Mouse (Mus musculus): ENCODE results near the gene Lonp2. TPM values are rescaled to one million over a fixed set of nuclear protein-coding genes. Genes with fewer than 3 reads are reported as not detected.

Lonp2 gene
- polyA plus RNA-seq, 1 experiment from 2014 or later: 53.0 TPM

DNA sequence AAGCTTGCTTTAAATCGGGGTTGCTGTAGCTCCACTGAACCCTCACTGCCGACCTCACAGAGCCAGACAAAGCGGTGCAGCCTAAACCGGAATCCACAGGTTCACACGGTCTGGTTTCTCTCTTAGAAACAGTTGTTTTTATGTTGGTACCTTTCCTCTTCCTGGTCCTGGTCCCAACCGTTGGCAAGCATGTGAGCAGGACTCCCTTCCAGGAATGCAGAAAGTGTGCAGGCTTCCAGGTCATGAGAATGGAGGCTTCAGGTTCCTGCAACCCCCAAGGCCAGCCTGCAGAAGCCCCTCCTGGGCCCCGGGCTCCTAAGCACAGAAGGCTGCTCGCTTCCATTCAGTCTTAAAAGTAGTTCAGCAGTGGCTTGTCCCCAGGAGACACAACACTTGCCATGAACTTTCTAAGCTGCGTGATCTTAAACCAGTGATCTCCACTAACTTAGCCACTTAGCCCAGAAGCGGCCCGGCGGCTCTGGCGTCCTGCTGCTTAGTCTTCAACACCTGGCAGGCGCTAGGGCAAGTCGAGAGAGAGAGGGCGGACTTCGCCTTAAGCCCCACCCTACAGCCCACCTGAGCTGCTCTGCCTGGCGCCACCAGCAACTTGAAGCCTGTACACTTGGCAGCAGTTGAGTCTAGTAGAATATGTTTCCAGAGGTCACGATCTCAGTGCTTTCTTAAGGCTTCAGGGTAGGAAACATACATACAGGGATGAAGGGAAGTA, 104.5 kb downstream of the Lonp2 start:
- no peaks in the 10 kb centered on the region for H3K9me3 ChIP-seq (replicated peaks)
- no peak for DNase-seq (ENCODE audit: low spot score)
- H3K36me3 ChIP-seq: peaks cover 26% of the 10 kb centered on the region
- H3K4me1 ChIP-seq: 0 out of 2 replicates have a peak, but pooled peaks cover 4% of the 10 kb centered on the region
- 58% methylated on average over 19 of the region's 19 CpGs for WGBS
- H3K27me3 ChIP-seq (ENCODE audit: low read depth, poor library complexity, severe bottlenecking): no peaks in the 10 kb centered on the region
- no peak overlapping the region for H3K4me3 ChIP-seq
- H3K27ac ChIP-seq: no peak overlapping the region

DNA sequence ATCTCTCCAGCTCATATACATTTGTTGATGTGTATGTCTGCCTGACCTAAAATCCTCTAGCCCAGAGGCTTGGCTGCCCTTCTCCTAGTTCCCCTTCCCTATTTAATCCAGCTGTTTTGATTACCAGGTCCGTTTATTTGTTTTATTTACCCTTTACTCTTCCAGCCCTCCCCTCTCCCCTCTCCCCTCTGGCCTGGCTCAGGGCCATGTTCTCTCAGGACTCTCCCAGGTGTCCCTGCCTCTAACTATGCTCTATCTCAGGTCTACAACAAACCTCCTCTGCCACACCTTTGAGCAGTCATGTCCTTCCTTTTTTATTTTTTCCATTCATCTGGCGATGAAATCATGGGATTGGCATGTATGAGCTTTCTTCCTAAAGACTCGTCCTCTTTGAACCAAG, 106.5 kb downstream of the Lonp2 start:
- Histone ChIP-seq H3K27ac (no peak overlapping the region), H3K27me3 (ENCODE audit: low read depth, poor library complexity, severe bottlenecking) (no peaks in the 10 kb centered on the region), H3K4me3 (no peak overlapping the region), H3K36me3 (peaks cover 16% of the 10 kb centered on the region), H3K4me1 (0 out of 2 replicates have a peak, but pooled peaks cover 4% of the 10 kb centered on the region), H3K9me3 (replicated peaks) (no peaks in the 10 kb centered on the region)
- no peak for DNase-seq (ENCODE audit: low spot score)
- WGBS: 56% methylated on average over 3 of the region's 3 CpGs

- H3K9me3 ChIP-seq (replicated peaks): no peaks in the 10 kb centered on the region
- H3K4me1 ChIP-seq: 0 out of 2 replicates have a peak, but pooled peaks cover 4% of the 10 kb centered on the region
- H3K27ac ChIP-seq: no peak overlapping the region
- H3K27me3 ChIP-seq (ENCODE audit: low read depth, poor library complexity, severe bottlenecking): no peaks in the 10 kb centered on the region
- 88% methylated on average over 1 of the region's 1 CpGs for WGBS
- peaks cover 12% of the 10 kb centered on the region for H3K36me3 ChIP-seq
- DNase-seq (ENCODE audit: low spot score): no peak
- no peak overlapping the region for H3K4me3 ChIP-seq
Measured at GRCm38 (mm10) chr8:86730860-86731259, 107.0 kb downstream of the Lonp2 start.

- Histone ChIP-seq H3K27ac (no peak overlapping the region), H3K9me3 (replicated peaks) (no peaks in the 10 kb centered on the region), H3K36me3 (no peaks in the 10 kb centered on the region), H3K4me1 (no peaks in the 10 kb centered on the region), H3K4me3 (no peak overlapping the region), H3K27me3 (ENCODE audit: low read depth, poor library complexity, severe bottlenecking) (no peaks in the 10 kb centered on the region)
- 86% methylated on average over 4 of the region's 4 CpGs for WGBS
- DNase-seq (ENCODE audit: low spot score): no peak
Measured at GRCm38 (mm10) chr8:86734171-86734570, 110.3 kb downstream of the Lonp2 start.

DNA sequence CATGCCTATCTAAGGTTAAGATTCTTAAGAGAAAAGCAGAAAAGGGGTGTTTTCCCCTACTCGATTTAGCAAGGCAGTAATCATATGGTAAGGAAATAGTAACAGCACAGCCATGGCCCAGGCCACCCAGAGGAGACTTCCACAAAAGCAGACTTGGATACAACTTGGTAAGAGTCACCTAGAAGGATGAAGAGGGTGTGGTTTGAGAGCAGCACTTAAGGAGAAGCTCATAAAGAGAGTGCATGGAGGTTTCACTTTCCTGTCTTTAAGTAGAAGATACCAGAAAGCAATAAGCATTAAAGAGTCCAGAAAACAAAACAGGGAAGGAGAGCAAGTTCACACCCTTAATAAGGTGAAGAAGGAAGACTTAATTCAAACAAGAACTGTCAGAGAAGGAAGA, 111.1 kb downstream of the Lonp2 start:
- no peaks in the 10 kb centered on the region for H3K9me3 ChIP-seq (replicated peaks)
- 83% methylated on average over 1 of the region's 1 CpGs for WGBS
- no peak overlapping the region for H3K27ac ChIP-seq
- no peaks in the 10 kb centered on the region for H3K27me3 ChIP-seq (ENCODE audit: low read depth, poor library complexity, severe bottlenecking)
- peaks cover 5% of the 10 kb centered on the region; the same call in 1 of the 2 replicates for H3K36me3 ChIP-seq
- no peak overlapping the region for H3K4me3 ChIP-seq
- no peaks in the 10 kb centered on the region for H3K4me1 ChIP-seq
- DNase-seq (ENCODE audit: low spot score): no peak

GRCm38 (mm10) chr8:86735446-86736111, 111.7 kb downstream of the Lonp2 start:
- Histone ChIP-seq H3K27ac (no peak overlapping the region), H3K36me3 (peaks cover 5% of the 10 kb centered on the region; the same call in 1 of the 2 replicates), H3K27me3 (ENCODE audit: low read depth, poor library complexity, severe bottlenecking) (no peaks in the 10 kb centered on the region), H3K9me3 (replicated peaks) (no peaks in the 10 kb centered on the region), H3K4me1 (no peaks in the 10 kb centered on the region), H3K4me3 (no peak overlapping the region)
- no peak for DNase-seq (ENCODE audit: low spot score)
- 66% methylated on average over 3 of the region's 3 CpGs for WGBS

- H3K27me3 ChIP-seq (ENCODE audit: low read depth, poor library complexity, severe bottlenecking): no peaks in the 10 kb centered on the region
Measured at GRCm38 (mm10) chr8:86740899-86741298, 117.1 kb downstream of the Lonp2 start.

GRCm38 (mm10) chr8:86741627-86742026, 117.8 kb downstream of the Lonp2 start:
- no peak for DNase-seq (ENCODE audit: low spot score)
- H3K9me3 ChIP-seq (replicated peaks): no peaks in the 10 kb centered on the region
- H3K4me3 ChIP-seq: no peak overlapping the region
- H3K36me3 ChIP-seq: peaks cover 5% of the 10 kb centered on the region; the same call in 1 of the 2 replicates
- H3K27ac ChIP-seq: no peak overlapping the region
- H3K4me1 ChIP-seq: peaks cover 25% of the 10 kb centered on the region
- no peaks in the 10 kb centered on the region for H3K27me3 ChIP-seq (ENCODE audit: low read depth, poor library complexity, severe bottlenecking)

More at GRCm38 (mm10) chr8:86740899-86741298, 117.1 kb downstream of the Lonp2 start:
- H3K4me3 ChIP-seq: no peak overlapping the region
- no peak for DNase-seq (ENCODE audit: low spot score)
- H3K27ac ChIP-seq: no peak overlapping the region
- no peaks in the 10 kb centered on the region for H3K9me3 ChIP-seq (replicated peaks)
- H3K36me3 ChIP-seq: peaks cover 5% of the 10 kb centered on the region; the same call in 1 of the 2 replicates
- H3K4me1 ChIP-seq: peaks cover 17% of the 10 kb centered on the region

- DNase-seq (ENCODE audit: low spot score): no peak
- no peak overlapping the region for H3K27ac ChIP-seq
- peaks cover 29% of the 10 kb centered on the region for H3K4me1 ChIP-seq
- H3K9me3 ChIP-seq (replicated peaks): no peaks in the 10 kb centered on the region
- H3K4me3 ChIP-seq: no peak overlapping the region
- no peaks in the 10 kb centered on the region for H3K27me3 ChIP-seq (ENCODE audit: low read depth, poor library complexity, severe bottlenecking)
- peaks cover 5% of the 10 kb centered on the region; the same call in 1 of the 2 replicates for H3K36me3 ChIP-seq
- 83% methylated on average over 7 of the region's 7 CpGs for WGBS
Measured at GRCm38 (mm10) chr8:86742605-86743345, 118.9 kb downstream of the Lonp2 start.

DNA sequence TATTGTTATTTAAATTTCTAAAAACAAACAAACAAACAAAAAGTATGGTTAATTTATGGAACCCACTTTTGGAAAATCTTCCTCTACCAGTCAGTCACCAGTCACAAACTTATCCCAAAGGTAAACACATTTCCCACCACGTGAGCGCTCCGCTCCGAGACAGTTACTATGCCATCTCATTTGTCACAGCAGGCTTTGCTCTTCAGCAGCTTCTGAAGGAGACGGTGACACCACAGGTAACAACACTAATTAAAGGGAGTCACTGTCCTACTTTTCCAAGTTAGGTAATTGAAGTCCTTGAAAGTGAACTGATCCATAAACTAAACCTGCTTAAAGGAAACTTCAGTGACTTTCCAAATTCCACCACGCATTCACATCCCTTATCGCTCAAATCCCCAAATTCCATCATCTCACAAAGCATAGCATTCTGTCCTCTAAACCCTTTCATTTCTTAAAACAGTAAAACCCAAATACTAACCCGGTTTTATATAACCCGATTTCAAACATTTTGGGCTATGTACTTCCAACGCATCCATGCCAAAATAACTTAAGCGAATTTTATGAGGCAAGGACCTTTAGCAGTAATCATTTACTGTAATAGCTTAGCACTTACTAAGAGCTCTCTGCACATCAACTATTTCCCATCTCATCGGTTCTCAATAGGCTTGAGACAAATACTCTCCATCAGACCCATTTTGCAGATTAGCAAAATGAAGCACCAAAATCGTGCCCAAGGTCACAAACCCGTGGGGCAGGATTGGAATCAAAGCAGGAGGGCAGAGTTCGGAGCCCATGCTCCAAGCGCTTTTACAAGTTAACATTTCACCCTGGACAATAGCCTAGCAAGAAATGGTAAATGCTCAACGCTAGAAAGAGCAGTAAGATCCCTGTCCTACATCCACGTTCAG, 120.7 kb downstream of the Lonp2 start:
- peak overlapping the region; percentile 96 for H3K4me3 ChIP-seq
- H3K9me3 ChIP-seq (replicated peaks): no peaks in the 10 kb centered on the region
- no peaks in the 10 kb centered on the region for H3K27me3 ChIP-seq (ENCODE audit: low read depth, poor library complexity, severe bottlenecking)
- DNase-seq (ENCODE audit: low spot score): no peak
- H3K27ac ChIP-seq: peak overlapping the region; percentile 100
- H3K4me1 ChIP-seq: peaks cover 29% of the 10 kb centered on the region
- H3K36me3 ChIP-seq: peaks cover 2% of the 10 kb centered on the region; the same call in 1 of the 2 replicates
- 6% methylated on average over 18 of the region's 18 CpGs for WGBS

GRCm38 (mm10) chr8:86745221-86745934, 121.5 kb downstream of the Lonp2 start, which contains the start of the genes Gm10638 and Siah1a:
Gm10638 (plus strand) TSS chr8:86745699.
Siah1a (minus strand) TSS chr8:86745934.
- Histone ChIP-seq H3K27me3 (ENCODE audit: low read depth, poor library complexity, severe bottlenecking) (no peaks in the 10 kb centered on the region), H3K4me3 (peak within 1 kb of the TSS; percentile 96), H3K27ac (peak within 1 kb of the TSS; percentile 100), H3K9me3 (replicated peaks) (no peaks in the 10 kb centered on the region), H3K36me3 (no peaks in the 10 kb centered on the region), H3K4me1 (peaks cover 29% of the 10 kb centered on the region)
- WGBS: under 1% methylated on average over 88 of the region's 88 CpGs
- peak; percentile 78 for DNase-seq (ENCODE audit: low spot score)

All from limb, embryonic 10.5 days (tissue).